Mouse (Mus musculus) embryonic fibroblast, embryonic 13.5 days (primary cell): Measurements from ENCODE around the gene Camk2d.

ENCODE experiments used
- CTCF ChIP-seq: IDR thresholded peaks from 2 replicates; pipeline ENCODE4 v1.5.1; 2011; ENCODE audit warnings: mild to moderate bottlenecking, control low read depth, low read length, moderate library complexity, borderline replicate concordance; ENCODE audit not compliant: insufficient read depth
- POLR2A ChIP-seq: IDR thresholded peaks from 2 replicates; pipeline ENCODE4 v1.6.1; 2011; ENCODE audit warnings: low read depth, mild to moderate bottlenecking, control low read depth, low read length, moderate library complexity

DNA sequence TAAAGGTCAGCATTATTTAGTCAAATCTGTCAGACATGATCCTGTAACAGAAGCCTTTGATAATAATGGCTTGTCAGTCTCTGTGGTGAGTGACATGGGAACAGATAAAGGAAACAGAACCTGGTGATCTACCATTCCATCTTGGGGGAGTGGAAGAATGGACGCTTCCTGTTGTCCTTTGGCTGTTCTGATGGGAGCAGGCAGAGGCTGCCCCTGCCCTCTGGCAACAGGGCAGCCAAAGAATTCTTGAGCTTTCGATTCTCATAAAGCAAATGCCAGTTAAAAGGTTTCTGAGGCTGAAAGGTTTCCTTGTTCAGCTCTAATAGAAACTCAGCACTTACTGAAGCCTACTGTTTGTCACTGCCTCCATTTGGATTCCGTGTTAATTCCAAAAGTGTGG is 60.1 kb downstream of the Camk2d start:
- TF ChIP-seq CTCF (no peak), POLR2A (no peak)
